Mouse (Mus musculus) hindbrain, embryonic 14.5 days (tissue): ENCODE data around the gene Lamtor3. TPM values are rescaled to one million over a fixed set of nuclear protein-coding genes. Genes with fewer than 3 reads are reported as not detected.

ENCODE experiments used
- ATAC-seq: fragments of 200-750 bp; cut with Nextera tagmentation; 2 replicates; pipeline ENCODE4 v1.8.0; 2017; ENCODE audit warnings: moderate number of reproducible peaks, mild to moderate bottlenecking, moderate TSS enrichment, moderate library complexity; ENCODE audit not compliant: low FRiP score
- DNase-seq: peaks from one replicate; pipeline ENCODE4 v3.0.0-alpha.2; 2015; ENCODE audit warnings: low spot score
- H3K27ac ChIP-seq: fragments of 300-500 bp; sonication (generic); 2 replicates; pipeline ENCODE4 v1.5.1; 2014; ENCODE audit warnings: mild to moderate bottlenecking, moderate library complexity
- H3K27me3 ChIP-seq: fragments of 300-500 bp; sonication (generic); 2 replicates; pipeline ENCODE4 v1.6.1; 2014; ENCODE audit warnings: mild to moderate bottlenecking, low read length, mixed read lengths; ENCODE audit not compliant: control insufficient read depth, insufficient read depth
- H3K36me3 ChIP-seq: fragments of 300-500 bp; sonication (generic); replicated peaks from 2 replicates; pipeline ENCODE4 v1.6.1; 2014; ENCODE audit not compliant: control insufficient read depth, insufficient read depth
- H3K4me1 ChIP-seq: fragments of 300-500 bp; sonication (generic); replicated peaks from 2 replicates; pipeline ENCODE4 v1.6.1; 2014; ENCODE audit warnings: antibody characterized with exemption, low read length, mixed read lengths; ENCODE audit not compliant: control insufficient read depth, insufficient read depth
- H3K4me2 ChIP-seq: fragments of 300-500 bp; sonication (generic); replicated peaks from 2 replicates; pipeline ENCODE4 v1.6.1; 2014; ENCODE audit warnings: mild to moderate bottlenecking, moderate library complexity
- H3K4me3 ChIP-seq: fragments of 300-500 bp; sonication (generic); replicated peaks from 2 replicates; pipeline ENCODE4 v1.5.1; 2014; ENCODE audit warnings: mild to moderate bottlenecking, low read length
- H3K9ac ChIP-seq: fragments of 300-500 bp; sonication (generic); 2 replicates; pipeline ENCODE4 v1.6.1; 2014
- H3K9me3 ChIP-seq: fragments of 300-500 bp; sonication (generic); 2 replicates; pipeline ENCODE4 v1.6.1; 2016; ENCODE audit warnings: low read length; ENCODE audit not compliant: control insufficient read depth
- WGBS: fragments of 180-500 bp; shearing (Covaris S2); extraction: QIAGEN DNeasy Blood & Tissue Kit; methylation state at CpG from one replicate; pipeline ENCODE4 v1.1.7; 2014; 5-methylcytosine and 5-hydroxymethylcytosine counted together
- polyA plus RNA-seq: library from polyadenylated mRNA; unstranded; fragments of >200 nt; fragmentation: Nextera tagmentation; extraction: Ambion mirVana; gene quantifications from 2 replicates; pipeline ENCODE4 v1.2.1, GENCODE M21; 2014

The Lamtor3 gene
- polyA plus RNA-seq, 1 experiment from 2014 or later: 128 TPM

DNA sequence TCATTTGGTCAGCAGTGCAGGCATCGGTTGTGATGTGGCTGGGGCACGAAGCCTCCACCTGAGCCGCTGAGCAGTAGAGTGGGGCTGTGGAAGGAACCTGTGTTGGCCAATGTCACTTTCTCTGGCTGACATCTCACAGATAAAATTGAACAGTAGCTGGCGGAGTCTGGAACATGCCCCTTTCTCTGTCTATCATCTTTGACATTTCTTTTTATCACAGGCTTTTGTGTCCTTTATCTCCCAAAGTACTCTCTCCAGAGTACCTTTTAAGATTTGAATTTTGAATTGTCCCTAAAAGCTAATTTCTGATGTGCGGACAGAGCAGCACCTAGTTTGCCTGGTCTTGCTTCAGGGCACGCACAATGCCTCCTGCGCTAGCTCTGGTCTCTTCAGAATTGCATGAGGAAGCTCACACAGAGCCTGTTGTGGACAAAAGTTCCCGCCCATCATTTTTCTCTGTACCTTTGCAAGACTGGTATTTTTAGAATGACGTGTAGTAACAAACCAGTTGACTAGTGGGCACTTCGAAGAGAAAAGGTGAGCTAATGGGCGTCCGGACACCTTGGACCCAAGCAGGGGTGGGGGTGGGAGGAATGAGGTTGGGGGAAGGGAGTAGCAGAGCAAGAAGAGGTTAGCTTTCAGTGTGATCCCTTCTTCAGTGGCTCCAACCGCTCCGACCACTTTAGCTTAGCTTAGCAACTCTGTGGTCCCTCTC is 50.0 kb downstream of the Lamtor3 start:
- H3K9me3 ChIP-seq: no peaks in the 10 kb centered on the region
- H3K4me2 ChIP-seq: no peak overlapping the region
- H3K27ac ChIP-seq: no peak overlapping the region
- H3K36me3 ChIP-seq: no peaks in the 10 kb centered on the region
- 90% methylated on average over 14 of the region's 14 CpGs for WGBS
- no peak overlapping the region for H3K9ac ChIP-seq
- no peak for DNase-seq
- no peaks in the 10 kb centered on the region; the same call in 1 of the 2 replicates for H3K4me1 ChIP-seq
- no peak overlapping the region for H3K4me3 ChIP-seq
- H3K27me3 ChIP-seq: no peaks in the 10 kb centered on the region
- ATAC-seq: no peak

GRCm38 (mm10) chr3:137968820-137969486 is 50.6 kb downstream of the Lamtor3 start:
- 91% methylated on average over 9 of the region's 9 CpGs for WGBS
- no peaks in the 10 kb centered on the region for H3K9me3 ChIP-seq
- H3K9ac ChIP-seq: no peak overlapping the region
- DNase-seq (no peak), ATAC-seq (no peak)
- no peak overlapping the region for H3K27ac ChIP-seq
- no peak overlapping the region for H3K4me3 ChIP-seq
- no peaks in the 10 kb centered on the region for H3K4me1 ChIP-seq
- H3K27me3 ChIP-seq: no peaks in the 10 kb centered on the region
- H3K36me3 ChIP-seq: no peaks in the 10 kb centered on the region
- H3K4me2 ChIP-seq: no peak overlapping the region

GRCm38 (mm10) chr3:137969951-137970350 is 51.6 kb downstream of the Lamtor3 start:
- 45% methylated on average over 12 of the region's 12 CpGs for WGBS
- DNase-seq (peak; percentile 54), ATAC-seq (no peak; the same call in 1 of the 2 replicates)
- peak overlapping the region; percentile 28 for H3K4me2 ChIP-seq
- no peak overlapping the region for H3K27ac ChIP-seq
- no peaks in the 10 kb centered on the region for H3K4me1 ChIP-seq
- H3K27me3 ChIP-seq: no peaks in the 10 kb centered on the region
- no peak overlapping the region; the same call in 1 of the 2 replicates for H3K4me3 ChIP-seq
- H3K36me3 ChIP-seq: no peaks in the 10 kb centered on the region
- no peaks in the 10 kb centered on the region for H3K9me3 ChIP-seq
- H3K9ac ChIP-seq: no peak overlapping the region

DNA sequence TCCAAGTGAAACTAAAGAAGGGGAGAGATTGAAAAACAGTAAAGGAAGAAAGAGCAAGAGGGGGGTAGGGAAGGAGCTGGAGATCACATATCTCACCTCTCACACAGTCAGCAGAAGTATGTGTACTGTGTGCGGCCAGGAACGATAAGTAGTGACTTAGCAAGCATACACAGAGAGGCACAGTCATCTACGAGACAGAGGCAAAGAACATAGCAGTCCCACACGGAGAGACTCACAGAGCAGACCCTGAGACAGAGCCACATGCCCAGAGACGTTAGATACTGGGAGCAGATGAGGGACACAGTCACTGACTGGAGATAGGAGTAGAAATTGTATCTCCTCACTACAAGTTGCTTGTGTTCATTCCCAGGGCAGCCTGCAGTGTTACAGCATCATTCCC is 53.9 kb downstream of the Lamtor3 start:
- no peaks in the 10 kb centered on the region for H3K9me3 ChIP-seq
- H3K27me3 ChIP-seq: no peaks in the 10 kb centered on the region
- H3K4me3 ChIP-seq: no peak overlapping the region
- H3K4me2 ChIP-seq: no peak overlapping the region
- H3K36me3 ChIP-seq: no peaks in the 10 kb centered on the region
- DNase-seq (no peak), ATAC-seq (no peak)
- H3K9ac ChIP-seq: no peak overlapping the region
- H3K27ac ChIP-seq: no peak overlapping the region
- 86% methylated on average over 5 of the region's 5 CpGs for WGBS
- H3K4me1 ChIP-seq: 0 out of 2 replicates have a peak, but pooled peaks cover 5% of the 10 kb centered on the region

GRCm38 (mm10) chr3:137972989-137973388 is 54.7 kb downstream of the Lamtor3 start:
- 94% methylated on average over 7 of the region's 7 CpGs for WGBS
- no peak overlapping the region for H3K4me3 ChIP-seq
- no peak for ATAC-seq

DNA sequence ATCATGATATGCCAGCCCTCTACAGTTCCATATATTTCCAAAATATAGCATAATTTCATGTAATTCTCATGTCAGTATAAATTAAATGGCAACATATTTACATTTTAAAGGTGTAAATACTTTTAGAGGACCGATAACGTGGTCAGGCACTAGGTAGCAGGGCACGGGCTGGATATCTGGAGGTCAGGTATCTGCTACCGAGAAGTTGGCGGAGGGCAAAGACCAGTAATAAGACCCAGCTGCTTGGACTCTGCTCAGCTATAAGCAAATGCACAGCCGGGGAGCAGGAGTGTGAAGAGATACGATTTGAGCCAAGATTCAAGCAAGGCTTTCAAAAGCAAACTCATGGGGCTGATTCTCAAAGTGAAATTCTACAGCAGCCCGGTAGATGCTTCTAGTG is 56.0 kb downstream of the Lamtor3 start:
- Histone ChIP-seq H3K27me3 (no peaks in the 10 kb centered on the region), H3K4me2 (no peak overlapping the region), H3K4me1 (0 out of 2 replicates have a peak, but pooled peaks cover 11% of the 10 kb centered on the region), H3K9ac (no peak overlapping the region), H3K9me3 (no peaks in the 10 kb centered on the region), H3K27ac (no peak overlapping the region), H3K4me3 (no peak overlapping the region), H3K36me3 (no peaks in the 10 kb centered on the region)
- DNase-seq: no peak
- no peak for ATAC-seq
- 86% methylated on average over 8 of the region's 8 CpGs for WGBS

More at GRCm38 (mm10) chr3:137972989-137973388, 54.7 kb downstream of the Lamtor3 start:
- 0 out of 2 replicates have a peak, but pooled peaks cover 11% of the 10 kb centered on the region for H3K4me1 ChIP-seq
- H3K27ac ChIP-seq: no peak overlapping the region
- no peaks in the 10 kb centered on the region for H3K27me3 ChIP-seq
- no peaks in the 10 kb centered on the region for H3K9me3 ChIP-seq
- no peak overlapping the region for H3K9ac ChIP-seq
- DNase-seq: no peak
- no peaks in the 10 kb centered on the region for H3K36me3 ChIP-seq
- no peak overlapping the region for H3K4me2 ChIP-seq

- Histone ChIP-seq H3K27me3 (no peaks in the 10 kb centered on the region), H3K4me3 (no peak overlapping the region), H3K9ac (no peak overlapping the region), H3K4me1 (0 out of 2 replicates have a peak, but pooled peaks cover 11% of the 10 kb centered on the region), H3K4me2 (no peak overlapping the region), H3K9me3 (no peaks in the 10 kb centered on the region), H3K27ac (no peak overlapping the region), H3K36me3 (no peaks in the 10 kb centered on the region)
- 73% methylated on average over 7 of the region's 7 CpGs for WGBS
- no peak for ATAC-seq
- no peak for DNase-seq
Observed at GRCm38 (mm10) chr3:137975435-137975834, 57.1 kb downstream of the Lamtor3 start.

- 90% methylated on average over 17 of the region's 17 CpGs for WGBS
- ATAC-seq (no peak), DNase-seq (no peak)
- Histone ChIP-seq H3K4me2 (no peak overlapping the region), H3K9me3 (no peaks in the 10 kb centered on the region), H3K9ac (no peak overlapping the region), H3K27ac (no peak overlapping the region), H3K36me3 (no peaks in the 10 kb centered on the region), H3K4me3 (no peak overlapping the region), H3K27me3 (no peaks in the 10 kb centered on the region), H3K4me1 (0 out of 2 replicates have a peak, but pooled peaks cover 11% of the 10 kb centered on the region)
Observed at GRCm38 (mm10) chr3:137975856-137976423, 57.6 kb downstream of the Lamtor3 start.

DNA sequence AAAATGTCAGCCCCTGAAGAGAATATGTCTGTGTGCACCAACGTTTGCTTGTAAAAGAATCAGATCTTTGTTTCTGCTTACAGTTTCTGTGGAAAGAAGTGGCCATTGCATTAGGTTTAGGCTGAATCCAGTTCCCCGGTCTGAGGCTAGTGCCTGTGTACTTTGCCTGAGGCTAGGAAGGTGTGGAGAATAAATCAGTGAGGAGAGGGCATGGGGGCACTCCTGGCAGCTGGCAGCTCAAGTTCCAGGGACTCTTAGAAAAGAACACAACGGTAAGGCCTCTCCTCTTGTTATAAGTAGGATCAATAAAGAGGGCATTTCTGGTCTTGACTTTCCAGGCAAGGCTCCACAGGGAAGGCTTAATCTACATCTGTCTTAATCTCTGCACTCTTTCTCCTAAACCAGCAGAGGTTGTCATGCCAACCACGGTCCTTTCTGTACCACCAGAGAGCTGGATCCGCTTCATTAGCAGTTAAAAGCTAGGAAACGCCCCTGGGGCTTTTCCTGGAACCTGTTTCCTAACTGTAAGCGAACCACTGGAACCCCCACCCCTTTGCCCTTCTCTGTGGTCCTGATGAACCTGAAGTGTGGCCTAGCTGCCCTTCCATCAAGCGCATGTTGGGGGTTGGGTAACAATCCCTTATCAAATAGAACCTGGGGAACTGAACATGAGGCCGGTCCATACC is 58.8 kb downstream of the Lamtor3 start:
- 19% methylated on average over 9 of the region's 9 CpGs for WGBS
- Histone ChIP-seq H3K4me3 (no peak overlapping the region), H3K4me2 (no peak overlapping the region), H3K36me3 (no peaks in the 10 kb centered on the region), H3K27ac (peak overlapping the region; percentile 34; the same call in 1 of the 2 replicates), H3K4me1 (0 out of 2 replicates have a peak, but pooled peaks cover 11% of the 10 kb centered on the region), H3K9me3 (no peaks in the 10 kb centered on the region), H3K27me3 (no peaks in the 10 kb centered on the region), H3K9ac (no peak overlapping the region)
- DNase-seq (peak; percentile 55), ATAC-seq (peak; percentile 81)
